In genomic region chr9:21616232-21616781, GRCm38 (mm10) we compare ENCODE assay signal across 8 mouse cellular contexts. TPM values are rescaled to one million over a fixed set of nuclear protein-coding genes. Genes with fewer than 3 reads are reported as not detected.
A peak's percentile ranks its signal among the peaks of the same experiment; 100 is the strongest.
DNase-seq lines count a peak whose midpoint lies in the region; ATAC-seq lines count a peak whose summit lies in the region.

No protein-coding gene starts in this region.

- H3K4me1 ChIP-seq in hindbrain, embryonic 14.5 days (replicated peaks; ENCODE audit: control insufficient read depth, insufficient read depth, low read length) = peaks cover 14% of the 10 kb centered on the region

- peak; percentile 85 for ATAC-seq in hindbrain, embryonic 14.5 days (ENCODE audit: low FRiP score)

- peak overlapping the region; percentile 69 for H3K4me2 ChIP-seq in hindbrain, embryonic 14.5 days (replicated peaks)

- no peaks in the 10 kb centered on the region for H3K27me3 ChIP-seq in hindbrain, embryonic 14.5 days (ENCODE audit: control insufficient read depth, insufficient read depth, low read length)

- H3K36me3 ChIP-seq in hindbrain, embryonic 14.5 days (replicated peaks; ENCODE audit: control insufficient read depth, insufficient read depth) = 0 out of 2 replicates have a peak, but pooled peaks cover 5% of the 10 kb centered on the region

- WGBS in hindbrain, embryonic 14.5 days = 0% methylated on average over 57 of the region's 57 CpGs

- H3K9ac ChIP-seq in hindbrain, embryonic 14.5 days = peak overlapping the region; percentile 95

- peak overlapping the region; percentile 99 for H3K27ac ChIP-seq in hindbrain, embryonic 14.5 days

- DNase-seq in NIH3T3 (ENCODE audit: low read depth) = peak; percentile 80
- peak; percentile 93 to 95 for DNase-seq in cerebellum, postnatal 25 days
- peak; percentile 81 to 84 for DNase-seq in frontal cortex, postnatal 36 days (ENCODE audit: low spot score in 2 of 2)
- peak; percentile 81 for DNase-seq in hindbrain, embryonic 14.5 days (ENCODE audit: low spot score)
- peak; percentile 79 for DNase-seq in left cerebral cortex, adult 11 months (ENCODE audit: low spot score)
- peak; percentile 89 for DNase-seq in lung, postnatal 25 days (ENCODE audit: low spot score)
- DNase-seq in retina, embryonic 14.5 days (ENCODE audit: low spot score) = peak; percentile 95
- peak; percentile 73 to 82 for DNase-seq in urinary bladder, adult 18-20 months (ENCODE audit: low spot score in 2 of 2)

- peak overlapping the region; percentile 77 for H3K4me3 ChIP-seq in hindbrain, embryonic 14.5 days (replicated peaks; ENCODE audit: low read length)

- H3K9me3 ChIP-seq in hindbrain, embryonic 14.5 days (ENCODE audit: control insufficient read depth, low read length) = no peaks in the 10 kb centered on the region

RNA-seq across cellular contexts. Expression of gene Smarca4, which starts 0.3 kb away (rescaled TPM):
- 136 and 138 TPM in 2 replicates for polyA plus RNA-seq in hindbrain, embryonic 14.5 days (2014; fragmentation: Nextera tagmentation; extraction: Ambion mirVana)

RNA-seq across cellular contexts. Expression of gene Yipf2, which starts 23.7 kb away (rescaled TPM):
- polyA plus RNA-seq in hindbrain, embryonic 14.5 days (2014; fragmentation: Nextera tagmentation; extraction: Ambion mirVana) = 17.2 and 18.7 TPM in 2 replicates

RNA-seq across cellular contexts. Expression of gene Timm29, which starts 23.8 kb away (rescaled TPM):
- polyA plus RNA-seq in hindbrain, embryonic 14.5 days (2014; fragmentation: Nextera tagmentation; extraction: Ambion mirVana) = 74.0 and 83.0 TPM in 2 replicates

Comparison
In these comparisons a context has a peak if more than half of its experiments do, and no peak if none do; other contexts are left out.
1. Peak in every context shown above with its lines: DNase-seq, ATAC-seq, H3K4me3 ChIP-seq and H3K27ac ChIP-seq.